Mouse (Mus musculus) liver, postnatal 0 days (tissue): ENCODE results near the gene Gm45208.

Source experiments
- CTCF ChIP-seq: sonication (generic); IDR thresholded peaks from 2 replicates; pipeline ENCODE4 v1.5.1; 2016; ENCODE audit warnings: antibody characterized with exemption, low read depth
- EP300 ChIP-seq: IDR thresholded peaks from 2 replicates; pipeline ENCODE4 v1.6.1; 2016; ENCODE audit warnings: antibody characterized with exemption, low read depth, mild to moderate bottlenecking

DNA sequence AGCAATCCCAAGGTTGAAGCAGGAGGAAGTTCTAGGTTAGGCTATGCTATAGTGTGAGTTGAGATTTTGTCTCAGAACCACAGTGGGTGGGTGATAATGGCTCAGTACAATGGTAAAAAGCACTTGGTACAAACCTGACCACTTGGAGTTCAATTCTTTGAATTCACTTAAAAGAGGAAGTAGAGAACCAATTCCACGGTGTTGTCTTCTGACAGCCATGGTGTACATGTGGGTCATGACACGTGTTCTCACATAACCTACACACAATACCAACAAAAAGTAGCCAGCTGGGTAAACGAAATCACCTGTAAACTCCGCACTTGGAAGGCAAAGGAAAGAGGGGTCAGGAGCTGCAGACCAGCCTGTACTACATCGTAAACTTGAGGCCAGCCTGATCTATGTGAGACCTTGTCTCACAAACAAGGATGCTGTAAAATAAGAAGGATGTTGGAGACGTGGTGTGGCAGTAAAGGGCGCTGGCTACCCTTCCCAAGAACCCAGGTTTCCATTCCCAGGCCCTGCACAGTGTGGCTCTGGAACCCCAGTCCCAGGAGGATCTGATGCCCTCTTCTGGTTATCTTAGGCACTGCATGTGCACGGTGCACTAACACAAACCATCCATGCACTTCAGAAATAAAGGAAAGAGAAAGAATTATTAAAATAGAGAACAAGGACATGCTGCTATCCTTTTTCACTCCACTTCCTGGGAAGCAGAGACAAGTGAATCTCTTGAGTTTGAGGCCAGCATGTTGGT lies 54.5 kb downstream of the Gm45208 start:
- TF ChIP-seq EP300, result no peak
- peak; percentile 81 for TF ChIP-seq CTCF
